Mouse (Mus musculus): ENCODE data around the gene Ngrn. TPM values are rescaled to one million over a fixed set of nuclear protein-coding genes. Genes with fewer than 3 reads are reported as not detected.

The Ngrn gene
- polyA plus RNA-seq, 1 experiment = 31.1 TPM

GRCm38 (mm10) chr7:80307766-80308165, 46.8 kb downstream of the Ngrn start:
- no peak overlapping the region for H3ac ChIP-seq (ENCODE audit: control insufficient read depth, insufficient read length, low read depth)
- H3K27me3 ChIP-seq (ENCODE audit: control insufficient read depth, insufficient read depth, insufficient read length) = no peaks in the 10 kb centered on the region
- no peak overlapping the region for H3K4me3 ChIP-seq (ENCODE audit: insufficient read depth, poor library complexity, severe bottlenecking)
- no peak for TF ChIP-seq MAX (IDR thresholded peaks at IDR 0.05)
- TF ChIP-seq CTCF (IDR thresholded peaks at IDR 0.05; ENCODE audit: control insufficient read depth, insufficient read depth, insufficient read length) = no peak
- TF ChIP-seq FOSL1 (IDR thresholded peaks at IDR 0.05; ENCODE audit: insufficient read depth, low read length, poor library complexity, severe bottlenecking) = no peak
- TF ChIP-seq CEBPB (IDR thresholded peaks at IDR 0.05; ENCODE audit: low read depth) = no peak
- no peak for TF ChIP-seq MYOG (IDR thresholded peaks at IDR 0.05; ENCODE audit: control insufficient read depth, extremely low read depth, insufficient read length)
- H3K36me3 ChIP-seq (ENCODE audit: control insufficient read depth, insufficient read depth) = peaks cover 94% of the 10 kb centered on the region
- peaks cover 6% of the 10 kb centered on the region for H3K79me3 ChIP-seq (ENCODE audit: low read depth)
- H3K79me2 ChIP-seq (ENCODE audit: control insufficient read depth, insufficient read depth) = peaks cover 8% of the 10 kb centered on the region

GRCm38 (mm10) chr7:80310771-80311170, 49.8 kb downstream of the Ngrn start:
- Histone ChIP-seq H3ac (ENCODE audit: control insufficient read depth, insufficient read length, low read depth) (no peak overlapping the region), H3K79me3 (ENCODE audit: low read depth) (no peaks in the 10 kb centered on the region), H3K27me3 (ENCODE audit: control insufficient read depth, insufficient read depth, insufficient read length) (no peaks in the 10 kb centered on the region), H3K36me3 (ENCODE audit: control insufficient read depth, insufficient read depth) (peaks cover 98% of the 10 kb centered on the region), H3K79me2 (ENCODE audit: control insufficient read depth, insufficient read depth) (no peaks in the 10 kb centered on the region), H3K4me3 (ENCODE audit: insufficient read depth, poor library complexity, severe bottlenecking) (no peak overlapping the region)
- TF ChIP-seq MYOG (IDR thresholded peaks at IDR 0.05; ENCODE audit: control insufficient read depth, extremely low read depth, insufficient read length) = no peak
- TF ChIP-seq CEBPB (IDR thresholded peaks at IDR 0.05; ENCODE audit: low read depth) = no peak

Other genes starting within 250 kb of the Ngrn start
- gene Zfp710, start 236.4 kb upstream of the Ngrn start, polyA plus RNA-seq (2012; fragmentation: generic; extraction: Trizol) = 5.3 TPM
- gene Idh2, start 145.8 kb upstream of the Ngrn start, polyA plus RNA-seq (2012; fragmentation: generic; extraction: Trizol) = 244 TPM
- 19.8 TPM for gene Sema4b, start 74.4 kb upstream of the Ngrn start, polyA plus RNA-seq (2012; fragmentation: generic; extraction: Trizol)
- 131 TPM for gene Cib1, start 28.4 kb upstream of the Ngrn start, polyA plus RNA-seq (2012; fragmentation: generic; extraction: Trizol)
- gene Gdpgp1, start 28.4 kb upstream of the Ngrn start, polyA plus RNA-seq (2012; fragmentation: generic; extraction: Trizol) = 1.2 TPM
- gene Ttll13, start 14.8 kb upstream of the Ngrn start, polyA plus RNA-seq (2012; fragmentation: generic; extraction: Trizol) = not detected
- gene Vps33b, start 8.4 kb downstream of the Ngrn start, polyA plus RNA-seq (2012; fragmentation: generic; extraction: Trizol) = 6.6 TPM
- gene Prc1, start 33.2 kb downstream of the Ngrn start, polyA plus RNA-seq (2012; fragmentation: generic; extraction: Trizol) = 55.1 TPM
- 7.0 TPM for gene Rccd1, start 63.2 kb downstream of the Ngrn start, polyA plus RNA-seq (2012; fragmentation: generic; extraction: Trizol)
- gene Unc45a, start 79.8 kb downstream of the Ngrn start, polyA plus RNA-seq (2012; fragmentation: generic; extraction: Trizol) = 46.9 TPM
- gene Hddc3, start 81.9 kb downstream of the Ngrn start, polyA plus RNA-seq (2012; fragmentation: generic; extraction: Trizol) = 55.9 TPM
- gene Man2a2, start 110.2 kb downstream of the Ngrn start, polyA plus RNA-seq (2012; fragmentation: generic; extraction: Trizol) = 21.5 TPM
- gene Fes, start 126.7 kb downstream of the Ngrn start, polyA plus RNA-seq (2012; fragmentation: generic; extraction: Trizol) = 0.82 TPM
- 63.6 TPM for gene Furin, start 144.2 kb downstream of the Ngrn start, polyA plus RNA-seq (2012; fragmentation: generic; extraction: Trizol)

All from C2C12 (cell line).